Mouse (Mus musculus): Measurements from ENCODE around the gene 4933407L21Rik. TPM values are rescaled to one million over a fixed set of nuclear protein-coding genes. Genes with fewer than 3 reads are reported as not detected.

4933407L21Rik gene
- polyA plus RNA-seq, 1 experiment: 0.16 TPM

DNA sequence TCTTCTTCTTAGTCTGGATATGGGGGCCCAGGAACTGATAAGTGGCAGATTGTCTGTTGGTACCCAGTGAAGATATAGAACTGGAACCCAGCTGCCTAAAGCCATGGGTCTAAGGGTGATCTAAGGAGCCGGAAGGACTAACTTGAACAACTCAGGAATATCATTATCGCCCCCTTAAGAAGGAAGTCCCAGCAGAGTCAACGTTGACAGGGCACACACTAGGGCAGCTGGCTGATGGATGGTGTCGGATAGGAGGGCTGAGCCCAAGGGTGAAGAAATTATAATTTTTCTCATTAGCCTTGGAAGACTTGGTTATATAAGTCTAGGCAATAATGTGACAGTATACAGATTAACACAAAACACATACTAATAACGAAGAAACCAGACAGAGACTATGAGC is 32.2 kb upstream of the 4933407L21Rik start:
- peaks cover 6% of the 10 kb centered on the region; the same call in 1 of the 2 replicates for H3K4me1 ChIP-seq (ENCODE audit: control insufficient read depth, insufficient read depth, insufficient read length)
- 84% methylated on average over 5 of the region's 5 CpGs for WGBS
- H3K27me3 ChIP-seq (ENCODE audit: control insufficient read depth, insufficient read depth, low read length): no peaks in the 10 kb centered on the region
- H3K36me3 ChIP-seq (ENCODE audit: control insufficient read depth, insufficient read depth, low read length): no peaks in the 10 kb centered on the region
- DNase-seq (ENCODE audit: low read depth in 1 of 2, low spot score in 2 of 2): no peak
- no peak overlapping the region for H3K4me3 ChIP-seq (ENCODE audit: extremely low read depth, insufficient read depth, insufficient read length)
- TF ChIP-seq POLR2A (IDR thresholded peaks at IDR 0.05; ENCODE audit: low read depth, low read length) (no peak), CTCF (IDR thresholded peaks at IDR 0.05; ENCODE audit: extremely low read depth, insufficient read depth, insufficient read length, insufficient replicate concordance) (no peak)
- H3K27ac ChIP-seq (ENCODE audit: insufficient read depth, low read length): no peak overlapping the region

DNA sequence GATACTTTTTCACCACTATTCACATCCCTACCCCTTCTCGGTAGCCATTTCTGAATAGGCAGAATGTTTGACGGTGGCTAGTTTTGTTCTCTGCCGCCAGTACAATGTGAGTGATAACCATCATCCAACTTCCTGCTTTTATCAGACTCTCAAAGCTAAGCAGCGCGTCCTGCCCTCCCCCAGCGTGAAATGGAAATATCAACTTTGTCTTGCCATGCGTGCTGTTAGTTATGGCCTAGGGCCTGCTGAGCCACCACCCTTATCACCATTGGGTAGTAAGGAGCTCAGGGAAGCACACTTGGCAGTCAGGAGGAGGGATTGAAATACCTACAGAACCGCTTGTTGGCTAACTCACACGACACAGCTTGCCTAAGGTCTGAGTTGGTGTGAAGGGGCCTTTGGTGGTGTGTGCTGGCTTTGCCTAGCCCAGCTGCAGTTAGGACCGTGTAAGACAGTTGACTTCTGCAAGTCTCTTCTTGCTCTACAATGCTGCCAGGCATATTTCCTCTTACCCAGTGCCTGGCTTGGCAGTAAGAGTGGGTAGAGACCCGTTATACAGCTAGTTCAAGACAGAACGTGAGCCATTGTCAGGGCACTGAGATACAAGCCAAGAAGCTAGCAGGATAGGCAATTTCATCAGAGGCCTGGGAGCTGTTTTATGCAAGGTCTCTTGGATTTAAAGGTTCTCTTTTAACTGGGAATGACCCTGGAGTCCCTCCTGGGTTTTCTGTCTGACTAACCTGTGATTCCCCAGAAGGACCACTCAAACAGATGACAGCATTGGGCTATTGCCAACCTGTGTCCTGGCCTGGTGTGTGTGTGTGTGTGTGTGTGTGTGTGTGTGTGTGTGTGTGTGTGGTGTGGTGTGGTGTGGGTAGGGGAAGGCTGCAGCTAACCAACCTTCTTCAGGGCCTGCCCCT is 31.2 kb upstream of the 4933407L21Rik start:
- Histone ChIP-seq H3K27ac (ENCODE audit: insufficient read depth, low read length) (0 out of 2 replicates have a peak overlapping the region, but pooled peaks have one; percentile 7), H3K4me1 (ENCODE audit: control insufficient read depth, insufficient read depth, insufficient read length) (peaks cover 6% of the 10 kb centered on the region; the same call in 1 of the 2 replicates)

DNA sequence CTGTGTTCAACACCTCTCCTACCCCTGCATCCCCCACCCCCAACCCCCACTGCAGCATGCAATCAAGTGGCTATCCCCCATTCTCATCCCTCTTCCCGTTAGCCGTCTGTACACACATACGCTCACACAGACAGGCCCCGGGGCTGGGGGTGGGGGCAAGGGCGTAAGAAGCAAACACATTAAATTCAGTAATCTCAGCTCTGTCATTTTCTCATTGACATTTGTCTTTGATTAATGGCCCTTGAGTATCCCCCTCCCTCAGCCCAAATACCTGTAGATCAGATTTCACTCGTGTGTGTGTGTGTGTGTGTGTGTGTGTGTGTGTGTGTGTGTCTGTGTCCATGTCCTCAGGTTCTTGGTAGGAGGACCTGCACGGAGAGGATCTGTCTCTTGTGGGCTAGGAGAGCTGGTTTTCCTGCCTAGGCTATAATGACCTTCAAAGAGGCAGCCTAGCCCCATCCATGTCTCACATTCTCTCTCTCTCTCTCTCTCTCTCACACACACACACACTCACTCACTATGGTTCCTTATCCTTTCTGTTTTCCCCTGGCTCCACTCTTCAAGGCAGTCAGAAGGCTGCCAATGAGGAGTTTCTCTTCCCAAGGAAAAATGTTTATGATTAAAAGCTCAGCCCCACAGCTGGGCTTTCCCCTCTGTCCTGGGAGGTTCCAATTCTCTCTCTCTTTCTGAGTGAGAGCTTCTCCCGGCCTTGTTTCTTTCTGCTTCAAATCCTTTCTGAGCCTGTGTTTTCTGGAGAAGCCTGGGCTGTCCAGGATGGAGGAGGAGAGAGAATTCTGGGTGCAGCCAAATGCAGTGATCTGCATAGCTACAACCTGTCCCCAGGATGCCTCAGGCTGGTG is 30.2 kb upstream of the 4933407L21Rik start:
- no peak for DNase-seq (ENCODE audit: low read depth in 1 of 2, low spot score in 2 of 2)
- Histone ChIP-seq H3K4me3 (ENCODE audit: extremely low read depth, insufficient read depth, insufficient read length) (no peak overlapping the region), H3K27ac (ENCODE audit: insufficient read depth, low read length) (no peak overlapping the region), H3K27me3 (ENCODE audit: control insufficient read depth, insufficient read depth, low read length) (no peaks in the 10 kb centered on the region), H3K36me3 (ENCODE audit: control insufficient read depth, insufficient read depth, low read length) (no peaks in the 10 kb centered on the region), H3K4me1 (ENCODE audit: control insufficient read depth, insufficient read depth, insufficient read length) (peaks cover 6% of the 10 kb centered on the region; the same call in 1 of the 2 replicates)
- WGBS: 80% methylated on average over 8 of the region's 8 CpGs
- TF ChIP-seq CTCF (IDR thresholded peaks at IDR 0.05; ENCODE audit: extremely low read depth, insufficient read depth, insufficient read length, insufficient replicate concordance) (no peak), POLR2A (IDR thresholded peaks at IDR 0.05; ENCODE audit: low read depth, low read length) (no peak)

More for the DNA sequence above, 31.2 kb upstream of the 4933407L21Rik start:
- H3K4me3 ChIP-seq (ENCODE audit: extremely low read depth, insufficient read depth, insufficient read length): no peak overlapping the region
- no peak for TF ChIP-seq CTCF (IDR thresholded peaks at IDR 0.05; ENCODE audit: extremely low read depth, insufficient read depth, insufficient read length, insufficient replicate concordance)
- no peak for TF ChIP-seq POLR2A (IDR thresholded peaks at IDR 0.05; ENCODE audit: low read depth, low read length)
- H3K36me3 ChIP-seq (ENCODE audit: control insufficient read depth, insufficient read depth, low read length): no peaks in the 10 kb centered on the region
- DNase-seq (ENCODE audit: low read depth in 1 of 2, low spot score in 2 of 2): no peak
- H3K27me3 ChIP-seq (ENCODE audit: control insufficient read depth, insufficient read depth, low read length): no peaks in the 10 kb centered on the region
- WGBS: 45% methylated on average over 12 of the region's 12 CpGs

DNA sequence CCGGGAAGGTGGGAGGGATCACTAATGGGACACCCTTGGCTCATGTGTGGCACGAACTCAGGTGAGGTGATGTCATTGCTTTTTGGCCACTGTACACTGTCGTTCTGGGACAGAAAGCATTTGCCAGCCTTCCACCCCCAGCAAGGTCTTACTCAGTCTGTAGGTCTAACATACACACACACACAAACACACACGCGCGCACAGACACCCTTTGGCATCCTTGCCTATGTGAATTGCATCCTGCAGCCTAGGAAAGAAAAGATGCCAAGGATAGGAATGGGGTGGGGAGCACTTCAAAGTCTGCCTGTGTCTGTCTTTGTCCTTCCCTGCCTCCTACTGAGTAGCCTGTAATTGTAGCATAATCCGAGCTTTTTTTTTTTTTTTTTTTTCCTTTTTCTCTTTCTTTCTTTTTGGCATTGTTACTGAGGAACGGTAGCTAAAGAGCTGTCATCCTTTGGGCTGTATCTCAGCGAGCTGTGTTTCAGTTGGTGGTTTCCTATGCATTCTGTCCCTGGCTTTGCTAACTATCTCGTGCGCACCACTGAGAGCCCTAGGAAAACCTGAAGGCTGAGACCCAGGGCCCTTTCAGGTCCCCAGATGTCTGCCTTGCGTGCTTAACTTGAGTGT is 29.4 kb upstream of the 4933407L21Rik start:
- Histone ChIP-seq H3K27ac (ENCODE audit: insufficient read depth, low read length) (no peak overlapping the region), H3K4me3 (ENCODE audit: extremely low read depth, insufficient read depth, insufficient read length) (no peak overlapping the region), H3K4me1 (ENCODE audit: control insufficient read depth, insufficient read depth, insufficient read length) (peaks cover 6% of the 10 kb centered on the region; the same call in 1 of the 2 replicates), H3K27me3 (ENCODE audit: control insufficient read depth, insufficient read depth, low read length) (no peaks in the 10 kb centered on the region), H3K36me3 (ENCODE audit: control insufficient read depth, insufficient read depth, low read length) (0 out of 2 replicates have a peak, but pooled peaks cover 1% of the 10 kb centered on the region)
- no peak for TF ChIP-seq POLR2A (IDR thresholded peaks at IDR 0.05; ENCODE audit: low read depth, low read length)
- no peak for TF ChIP-seq CTCF (IDR thresholded peaks at IDR 0.05; ENCODE audit: extremely low read depth, insufficient read depth, insufficient read length, insufficient replicate concordance)
- no peak for DNase-seq (ENCODE audit: low read depth in 1 of 2, low spot score in 2 of 2)
- WGBS: 81% methylated on average over 12 of the region's 12 CpGs

DNA sequence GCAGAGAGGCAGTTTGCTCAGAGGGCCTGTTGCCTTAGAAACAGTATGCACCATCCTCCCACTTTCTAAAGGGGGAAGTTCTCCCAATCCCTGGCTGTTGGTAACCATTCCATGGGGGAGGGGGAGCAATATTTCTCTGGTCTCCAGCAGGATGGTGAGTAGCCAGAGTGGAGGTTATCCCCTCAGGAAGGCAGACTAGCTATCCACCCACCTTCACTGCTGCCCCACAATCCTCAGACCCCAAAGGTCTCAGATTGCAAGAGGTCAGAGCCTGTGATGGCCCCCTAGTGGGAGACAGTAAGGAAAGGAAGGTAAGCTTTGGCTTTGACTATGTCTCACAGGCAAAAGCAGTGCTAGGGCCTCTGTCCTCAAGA is 28.9 kb upstream of the 4933407L21Rik start:
- 0 out of 2 replicates have a peak, but pooled peaks cover 1% of the 10 kb centered on the region for H3K36me3 ChIP-seq (ENCODE audit: control insufficient read depth, insufficient read depth, low read length)
- no peak for TF ChIP-seq POLR2A (IDR thresholded peaks at IDR 0.05; ENCODE audit: low read depth, low read length)
- TF ChIP-seq CTCF (IDR thresholded peaks at IDR 0.05; ENCODE audit: extremely low read depth, insufficient read depth, insufficient read length, insufficient replicate concordance): no peak
- no peak for DNase-seq (ENCODE audit: low read depth in 1 of 2, low spot score in 2 of 2)
- H3K27me3 ChIP-seq (ENCODE audit: control insufficient read depth, insufficient read depth, low read length): no peaks in the 10 kb centered on the region
- H3K4me3 ChIP-seq (ENCODE audit: extremely low read depth, insufficient read depth, insufficient read length): no peak overlapping the region
- no peak overlapping the region for H3K27ac ChIP-seq (ENCODE audit: insufficient read depth, low read length)
- H3K4me1 ChIP-seq (ENCODE audit: control insufficient read depth, insufficient read depth, insufficient read length): peaks cover 6% of the 10 kb centered on the region; the same call in 1 of the 2 replicates
